Mouse (Mus musculus) liver, embryonic 15.5 days (tissue): ENCODE data around the gene Cidec. TPM values are rescaled to one million over a fixed set of nuclear protein-coding genes. Genes with fewer than 3 reads are reported as not detected.

Source experiments
- ATAC-seq: fragments of 200-750 bp; cut with Nextera tagmentation; 2 replicates; pipeline ENCODE4 v1.8.0; 2017; ENCODE audit warnings: moderate number of reproducible peaks, mild to moderate bottlenecking, moderate library complexity; ENCODE audit not compliant: insufficient read depth
- H3K27ac ChIP-seq: fragments of 300-500 bp; sonication (generic); replicated peaks from 2 replicates; pipeline ENCODE4 v1.5.1; 2015; ENCODE audit warnings: mild to moderate bottlenecking, inconsistent platforms
- H3K27me3 ChIP-seq: fragments of 300-500 bp; sonication (generic); 2 replicates; pipeline ENCODE4 v1.6.1; 2015; ENCODE audit warnings: mild to moderate bottlenecking, inconsistent platforms
- H3K36me3 ChIP-seq: fragments of 300-500 bp; sonication (generic); replicated peaks from 2 replicates; pipeline ENCODE4 v1.6.1; 2015; ENCODE audit warnings: moderate library complexity, mild to moderate bottlenecking, inconsistent platforms
- H3K4me1 ChIP-seq: fragments of 300-500 bp; sonication (generic); replicated peaks from 2 replicates; pipeline ENCODE4 v1.6.1; 2015; ENCODE audit warnings: inconsistent platforms
- H3K4me2 ChIP-seq: fragments of 300-500 bp; sonication (generic); 2 replicates; pipeline ENCODE4 v1.6.1; 2015; ENCODE audit warnings: moderate library complexity, mild to moderate bottlenecking, inconsistent platforms
- H3K4me3 ChIP-seq: fragments of 300-500 bp; sonication (generic); replicated peaks from 2 replicates; pipeline ENCODE4 v1.5.1; 2015; ENCODE audit warnings: mild to moderate bottlenecking, inconsistent platforms
- H3K9ac ChIP-seq: fragments of 300-500 bp; sonication (generic); 2 replicates; pipeline ENCODE4 v1.6.1; 2015; ENCODE audit warnings: moderate library complexity, mild to moderate bottlenecking, inconsistent platforms
- H3K9me3 ChIP-seq: fragments of 300-500 bp; sonication (generic); replicated peaks from 2 replicates; pipeline ENCODE4 v1.6.1; 2016; ENCODE audit warnings: inconsistent platforms
- WGBS: fragments of 180-500 bp; shearing (Covaris S2); methylation state at CpG from one replicate; pipeline ENCODE4 v1.1.7; 2015; ENCODE audit warnings: mixed read lengths; ENCODE audit not compliant: insufficient replicate concordance; 5-methylcytosine and 5-hydroxymethylcytosine counted together
- polyA plus RNA-seq: library from polyadenylated mRNA; unstranded; fragments of >200 nt; fragmentation: Nextera tagmentation; extraction: Ambion mirVana; gene quantifications from 2 replicates; pipeline ENCODE4 v1.2.1, GENCODE M21; 2015

Cidec gene
- polyA plus RNA-seq, 1 experiment from 2014 or later: not detected

DNA sequence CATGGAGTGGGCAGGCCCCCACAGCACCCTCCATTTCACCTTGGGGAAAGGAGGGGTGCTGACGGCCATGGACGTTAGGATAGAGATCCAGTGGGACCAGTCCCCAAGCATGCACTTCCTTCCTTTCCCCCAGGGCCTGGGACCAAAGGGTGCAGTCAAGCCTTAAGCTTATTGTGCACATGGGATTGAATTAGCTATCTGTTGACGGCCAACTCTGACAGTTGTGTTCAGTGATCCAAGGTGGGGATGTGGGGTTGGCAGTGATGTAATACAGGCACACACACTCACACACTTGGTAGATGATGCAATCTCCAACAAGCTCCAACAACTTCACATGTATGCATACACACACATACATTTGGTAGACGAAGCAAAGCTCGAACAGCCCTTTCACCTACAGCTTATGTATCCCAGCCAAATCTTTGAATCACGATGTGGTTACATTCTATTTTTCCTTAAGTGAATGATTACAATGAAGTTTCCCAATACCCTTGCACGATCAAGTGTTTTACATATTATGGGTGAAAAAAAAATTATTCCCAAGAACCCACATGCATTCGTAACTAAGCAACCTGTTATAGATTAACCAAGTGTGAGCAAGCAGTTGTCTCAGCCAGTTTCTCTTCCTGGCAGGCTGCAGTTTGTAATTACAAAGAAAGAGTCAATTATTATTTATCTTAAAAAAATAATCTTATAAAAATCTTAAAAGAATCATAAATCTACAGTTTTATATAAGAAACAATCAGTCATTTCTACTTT lies 8.8 kb upstream of the Cidec start:
- ATAC-seq: no peak

DNA sequence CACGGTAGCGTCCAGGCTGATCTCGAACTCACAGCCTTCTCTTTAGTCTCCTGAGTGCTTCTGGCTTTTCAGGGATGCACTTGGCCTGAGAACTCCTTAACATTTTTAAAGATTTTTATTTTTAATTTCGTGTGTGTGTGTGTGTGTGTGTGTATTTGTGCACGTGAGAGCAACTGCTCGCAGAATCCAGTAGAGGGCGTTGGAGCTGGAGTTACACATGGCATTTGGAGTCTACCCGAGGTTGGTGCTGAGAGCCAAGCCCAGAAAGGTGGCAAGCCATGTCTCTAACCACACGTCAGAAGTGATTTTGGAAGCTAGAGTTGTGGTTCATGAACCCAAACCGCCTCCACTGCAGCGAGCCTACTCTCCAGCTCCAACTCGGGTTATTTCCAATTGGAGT lies 7.5 kb upstream of the Cidec start:
- Histone ChIP-seq H3K36me3 (peaks cover 14% of the 10 kb centered on the region), H3K9ac (peak overlapping the region; percentile 81), H3K27me3 (no peaks in the 10 kb centered on the region), H3K4me2 (peak overlapping the region; percentile 91), H3K9me3 (no peaks in the 10 kb centered on the region), H3K4me1 (peaks cover 27% of the 10 kb centered on the region), H3K4me3 (peak overlapping the region; percentile 82), H3K27ac (peak overlapping the region; percentile 48; the same call in 1 of the 2 replicates)
- ATAC-seq: no peak
- 36% methylated on average over 12 of the region's 12 CpGs for WGBS

More for the DNA sequence above, 8.8 kb upstream of the Cidec start:
- H3K9ac ChIP-seq: no peak overlapping the region
- 75% methylated on average over 7 of the region's 8 CpGs for WGBS
- no peaks in the 10 kb centered on the region for H3K9me3 ChIP-seq
- no peak overlapping the region for H3K4me3 ChIP-seq
- H3K27me3 ChIP-seq: no peaks in the 10 kb centered on the region
- H3K27ac ChIP-seq: no peak overlapping the region
- no peak overlapping the region for H3K4me2 ChIP-seq
- H3K4me1 ChIP-seq: peaks cover 27% of the 10 kb centered on the region
- peaks cover 19% of the 10 kb centered on the region for H3K36me3 ChIP-seq

DNA sequence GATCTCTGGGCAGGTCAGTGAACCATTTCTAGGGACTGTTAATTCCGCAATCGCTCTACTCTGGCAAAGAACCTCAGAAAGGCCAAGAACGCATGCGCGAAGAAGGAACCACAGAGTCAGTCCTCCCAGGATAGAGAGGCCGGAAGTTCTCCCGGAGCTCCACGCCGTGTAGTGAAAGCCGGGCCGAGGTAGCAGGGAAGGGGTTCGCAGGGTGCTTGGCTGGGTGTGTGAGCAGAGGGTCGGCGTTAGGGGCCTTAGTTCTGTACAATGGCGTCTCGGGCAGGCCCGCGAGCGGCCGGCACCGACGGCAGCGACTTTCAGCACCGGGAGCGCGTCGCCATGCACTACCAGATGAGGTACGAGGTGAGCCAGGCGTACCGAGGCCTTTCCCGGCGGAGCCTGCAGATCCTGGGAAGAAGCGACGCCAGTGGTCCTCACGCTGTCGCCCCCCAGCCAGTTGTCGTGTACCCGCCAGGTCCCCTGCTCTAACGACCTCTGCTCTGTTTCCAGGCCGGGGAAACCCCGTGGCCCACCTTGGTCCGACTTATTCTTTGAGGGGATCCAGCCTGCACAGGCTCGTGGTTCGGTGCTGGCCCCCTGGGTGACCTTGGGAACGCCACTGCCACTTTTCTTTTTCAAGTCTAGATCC lies 7.0 kb upstream of the Cidec start, which contains the start of gene Jagn1:
TSS of gene Jagn1 (plus strand) at position 128 of the 649 bp plus-strand sequence.
- H3K4me1 ChIP-seq: peaks cover 27% of the 10 kb centered on the region
- peak within 1 kb of the TSS; percentile 91 for H3K4me2 ChIP-seq
- ATAC-seq: peak; percentile 84
- no peaks in the 10 kb centered on the region for H3K9me3 ChIP-seq
- WGBS: under 1% methylated on average over 45 of the region's 45 CpGs
- peak within 1 kb of the TSS; percentile 48 for H3K27ac ChIP-seq
- H3K36me3 ChIP-seq: peaks cover 9% of the 10 kb centered on the region
- H3K27me3 ChIP-seq: no peaks in the 10 kb centered on the region
- H3K4me3 ChIP-seq: peak within 1 kb of the TSS; percentile 82
- H3K9ac ChIP-seq: peak within 1 kb of the TSS; percentile 81

DNA sequence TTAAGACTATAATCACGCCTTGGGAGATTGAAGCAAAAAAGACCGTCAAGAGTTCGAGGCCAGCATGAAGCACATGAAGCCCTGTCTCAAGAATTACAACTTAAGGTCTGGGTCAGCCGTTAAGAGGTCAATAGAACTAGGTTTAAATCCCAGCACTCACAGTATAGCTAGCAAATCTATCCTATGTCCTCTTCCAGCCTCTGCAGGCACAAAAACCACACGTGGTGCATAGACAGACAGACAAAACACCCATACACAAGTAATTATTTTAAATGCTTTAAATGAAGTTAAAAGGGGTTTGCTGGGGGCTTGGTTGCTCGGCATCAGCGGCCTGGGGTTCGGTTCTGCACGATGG lies 6.5 kb upstream of the Cidec start:
- Histone ChIP-seq H3K27ac (peak overlapping the region; percentile 7; the same call in 1 of the 2 replicates), H3K4me1 (peaks cover 27% of the 10 kb centered on the region), H3K9ac (peak overlapping the region; percentile 81), H3K4me3 (peak overlapping the region; percentile 82), H3K36me3 (peaks cover 4% of the 10 kb centered on the region), H3K27me3 (no peaks in the 10 kb centered on the region), H3K9me3 (no peaks in the 10 kb centered on the region), H3K4me2 (peak overlapping the region; percentile 91)
- ATAC-seq: no peak; the same call in 1 of the 2 replicates
- WGBS: 34% methylated on average over 9 of the region's 9 CpGs

DNA sequence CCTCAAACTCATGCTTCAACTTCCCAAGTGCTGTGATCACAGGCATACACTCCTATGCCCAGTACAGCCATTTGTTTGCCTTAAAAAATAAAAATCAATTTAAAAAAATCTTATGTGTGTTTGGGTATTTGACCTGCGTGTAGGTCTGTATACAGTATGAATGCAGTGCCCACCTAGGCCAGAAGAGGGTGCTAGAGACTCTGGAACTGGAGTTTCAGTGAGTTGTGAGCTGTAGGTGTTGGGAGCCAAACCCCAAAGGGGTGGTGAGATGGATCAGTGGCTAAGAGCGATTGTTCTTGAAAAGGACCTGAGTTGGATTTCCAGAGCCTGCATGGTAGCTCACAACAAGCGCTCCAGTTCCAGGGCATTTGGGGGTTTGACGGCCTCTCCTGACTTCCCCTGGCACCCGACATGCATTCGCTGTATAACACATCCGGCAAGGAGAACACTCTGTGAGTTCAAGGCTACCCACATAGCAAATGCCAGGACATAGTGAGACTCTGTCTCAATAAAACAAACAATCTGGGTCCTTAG lies 5.7 kb upstream of the Cidec start:
- H3K27me3 ChIP-seq: no peaks in the 10 kb centered on the region
- no peak overlapping the region for H3K4me3 ChIP-seq
- H3K27ac ChIP-seq: no peak overlapping the region
- H3K4me1 ChIP-seq: peaks cover 27% of the 10 kb centered on the region
- H3K4me2 ChIP-seq: no peak overlapping the region
- no peaks in the 10 kb centered on the region for H3K36me3 ChIP-seq
- H3K9ac ChIP-seq: no peak overlapping the region
- ATAC-seq: no peak
- H3K9me3 ChIP-seq: no peaks in the 10 kb centered on the region
- WGBS: 47% methylated on average over 7 of the region's 7 CpGs

DNA sequence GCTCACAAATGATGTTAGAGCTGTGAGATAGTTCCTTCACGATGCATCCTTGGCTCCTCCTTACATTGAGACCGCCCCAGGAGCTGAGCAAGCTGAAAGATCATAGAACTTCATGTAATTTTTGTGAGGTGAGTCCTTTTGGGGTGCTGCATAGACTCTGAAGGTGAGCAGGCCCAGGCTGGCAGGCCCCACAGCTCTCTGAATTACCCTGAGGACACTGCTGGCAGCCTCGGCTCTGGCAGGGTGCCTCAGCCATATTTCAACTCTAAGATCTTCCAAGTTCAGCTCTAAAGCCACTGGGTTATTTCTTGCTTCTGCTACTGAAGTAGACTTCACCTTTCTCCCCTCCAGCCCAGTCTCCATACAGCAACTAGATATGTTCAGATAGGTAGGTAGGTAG lies 5.1 kb upstream of the Cidec start:
- WGBS: 70% methylated on average over 3 of the region's 3 CpGs

DNA sequence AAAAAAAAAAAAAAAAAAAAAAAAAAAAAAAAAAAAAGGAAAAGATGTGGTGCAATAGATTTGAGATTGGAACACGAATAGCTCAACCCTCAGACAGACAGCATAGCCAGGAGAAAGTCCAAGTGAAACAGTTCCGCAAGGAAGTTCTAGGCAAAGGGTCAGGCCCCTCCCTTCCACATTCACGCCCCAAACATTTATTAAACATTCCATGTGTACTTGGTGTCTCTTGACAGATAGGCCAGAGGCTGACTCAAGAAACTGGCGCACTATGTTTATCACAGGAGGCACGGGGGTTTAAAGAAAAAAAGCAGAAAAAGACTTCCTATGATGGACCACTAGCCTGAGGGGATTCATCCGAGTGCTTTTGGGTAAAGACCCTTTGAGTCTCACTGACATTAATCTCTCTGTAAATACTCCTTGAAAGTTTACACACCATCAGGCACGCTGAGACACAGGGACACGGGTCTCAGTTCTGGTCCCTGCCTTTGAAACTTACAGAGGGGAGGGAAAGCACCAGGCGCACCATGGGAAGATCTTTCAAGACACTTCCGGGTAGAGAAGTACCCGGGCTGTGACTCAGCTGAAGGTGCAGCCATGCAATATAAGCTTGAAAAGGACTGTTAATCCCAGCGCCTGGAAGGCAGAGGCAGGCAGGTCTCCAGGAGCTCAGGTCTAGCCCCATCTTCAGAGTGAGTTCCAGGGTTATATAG lies 3.3 kb upstream of the Cidec start:
- no peak for ATAC-seq
- Histone ChIP-seq H3K9me3 (no peaks in the 10 kb centered on the region), H3K4me3 (no peak overlapping the region), H3K9ac (no peak overlapping the region), H3K27me3 (no peaks in the 10 kb centered on the region), H3K4me2 (no peak overlapping the region), H3K27ac (no peak overlapping the region), H3K4me1 (peaks cover 24% of the 10 kb centered on the region), H3K36me3 (no peaks in the 10 kb centered on the region)
- 41% methylated on average over 12 of the region's 12 CpGs for WGBS

More for the DNA sequence above, 5.1 kb upstream of the Cidec start:
- no peak overlapping the region for H3K27ac ChIP-seq
- H3K9me3 ChIP-seq: no peaks in the 10 kb centered on the region
- H3K36me3 ChIP-seq: no peaks in the 10 kb centered on the region
- no peak overlapping the region for H3K4me3 ChIP-seq
- peaks cover 27% of the 10 kb centered on the region for H3K4me1 ChIP-seq
- ATAC-seq: no peak
- H3K4me2 ChIP-seq: no peak overlapping the region
- no peaks in the 10 kb centered on the region for H3K27me3 ChIP-seq
- no peak overlapping the region for H3K9ac ChIP-seq

DNA sequence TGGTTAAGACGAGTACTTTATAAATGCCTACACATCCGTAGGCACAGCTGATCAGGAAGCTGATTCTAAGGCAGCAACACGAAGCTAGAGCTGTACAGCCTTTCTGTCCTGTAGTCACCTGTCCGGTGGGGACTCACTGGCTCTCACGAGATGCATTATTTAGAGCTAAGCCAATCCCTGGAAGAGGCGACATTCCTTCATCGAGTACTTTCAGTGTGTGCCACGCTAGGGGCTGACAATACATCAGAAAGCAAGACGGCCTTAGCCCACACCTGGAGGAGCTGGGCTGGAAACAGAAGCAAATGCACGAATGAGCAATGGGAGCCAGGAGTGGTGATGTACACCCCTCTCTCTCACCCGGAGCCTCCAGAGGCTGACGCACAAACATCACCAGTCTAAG lies 1.6 kb upstream of the Cidec start:
- H3K9me3 ChIP-seq: no peaks in the 10 kb centered on the region
- ATAC-seq: no peak
- no peaks in the 10 kb centered on the region for H3K36me3 ChIP-seq
- H3K4me1 ChIP-seq: peaks cover 12% of the 10 kb centered on the region
- no peaks in the 10 kb centered on the region for H3K27me3 ChIP-seq
- H3K4me3 ChIP-seq: no peak overlapping the region
- H3K27ac ChIP-seq: no peak overlapping the region
- no peak overlapping the region for H3K4me2 ChIP-seq
- H3K9ac ChIP-seq: no peak overlapping the region
- WGBS: 64% methylated on average over 12 of the region's 12 CpGs

DNA sequence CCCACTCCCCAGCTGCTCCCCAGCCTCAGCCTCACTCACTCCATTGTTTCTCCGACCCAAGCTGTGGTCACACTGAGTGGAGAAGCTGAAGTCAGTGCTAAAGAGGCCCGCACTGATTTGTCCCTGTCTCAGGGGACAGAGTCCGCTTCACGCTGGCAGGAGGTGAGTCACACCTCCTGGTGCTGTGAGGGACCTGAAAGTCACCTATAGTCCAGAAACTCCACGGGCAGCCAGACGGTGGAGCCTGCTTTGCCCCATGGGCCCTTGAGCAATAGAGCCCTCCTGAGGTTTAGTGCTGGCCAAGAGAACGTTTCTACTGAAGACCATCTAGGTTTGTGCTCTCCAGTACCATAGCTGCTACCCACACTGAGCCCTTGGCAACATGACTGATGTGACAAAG lies 869 bp downstream of the Cidec start:
- H3K9me3 ChIP-seq: no peaks in the 10 kb centered on the region
- H3K9ac ChIP-seq: no peak overlapping the region
- no peaks in the 10 kb centered on the region for H3K27me3 ChIP-seq
- H3K4me3 ChIP-seq: no peak overlapping the region
- H3K4me1 ChIP-seq: 0 out of 2 replicates have a peak, but pooled peaks cover 2% of the 10 kb centered on the region
- H3K36me3 ChIP-seq: no peaks in the 10 kb centered on the region
- H3K4me2 ChIP-seq: no peak overlapping the region
- no peak for ATAC-seq
- no peak overlapping the region for H3K27ac ChIP-seq
- WGBS: 50% methylated on average over 7 of the region's 7 CpGs

DNA sequence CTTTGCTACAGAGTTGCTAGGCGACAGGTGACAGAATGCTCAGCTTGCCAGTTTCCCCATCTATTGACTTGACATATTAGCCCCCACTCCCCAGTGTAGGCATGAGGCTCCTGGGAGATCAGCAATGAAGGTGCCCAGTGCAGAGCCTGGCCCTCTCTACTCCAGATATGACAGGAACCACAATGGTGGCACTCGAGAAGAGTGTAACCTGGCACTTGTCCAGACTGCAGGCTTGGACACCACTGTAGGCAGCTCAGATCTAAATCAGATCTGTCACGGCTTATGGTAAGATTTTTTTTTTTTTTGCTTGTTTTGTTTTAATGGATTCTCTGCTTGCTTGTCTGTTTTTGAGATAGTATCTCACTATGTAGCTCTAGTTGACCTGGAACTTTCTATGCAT lies 1.9 kb downstream of the Cidec start:
- H3K9ac ChIP-seq: no peak overlapping the region
- no peak for ATAC-seq
- no peak overlapping the region for H3K27ac ChIP-seq
- no peaks in the 10 kb centered on the region for H3K36me3 ChIP-seq
- no peak overlapping the region for H3K4me3 ChIP-seq
- no peak overlapping the region for H3K4me2 ChIP-seq
- no peaks in the 10 kb centered on the region for H3K27me3 ChIP-seq
- H3K9me3 ChIP-seq: no peaks in the 10 kb centered on the region
- 46% methylated on average over 3 of the region's 3 CpGs for WGBS
- H3K4me1 ChIP-seq: 0 out of 2 replicates have a peak, but pooled peaks cover 2% of the 10 kb centered on the region

DNA sequence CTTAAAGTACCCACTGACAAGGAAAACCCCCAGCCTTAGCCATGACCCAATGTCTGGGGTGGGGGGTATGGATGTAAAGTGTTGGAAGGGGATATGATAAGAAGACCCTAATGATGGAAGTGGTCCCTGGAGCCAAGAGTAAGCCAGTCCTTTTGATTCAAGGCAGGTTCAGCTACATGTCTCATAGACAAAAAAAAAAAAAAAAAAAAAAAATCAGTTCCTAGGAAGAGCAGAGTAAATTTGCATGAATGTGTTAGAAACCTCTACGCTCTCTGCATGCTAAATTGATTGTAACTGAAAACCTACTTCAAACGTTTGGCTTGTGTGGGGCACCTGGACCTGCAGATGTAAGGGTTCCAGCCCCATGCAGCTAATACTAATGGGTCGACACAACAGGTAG lies 3.8 kb downstream of the Cidec start:
- whole genome bisulfite sequencing: 41% methylated on average over 3 of the region's 3 CpGs
- no peaks in the 10 kb centered on the region for H3K9me3 ChIP-seq
- no peak overlapping the region for H3K4me2 ChIP-seq
- H3K27ac ChIP-seq: no peak overlapping the region
- H3K27me3 ChIP-seq: no peaks in the 10 kb centered on the region
- no peak overlapping the region for H3K4me3 ChIP-seq
- no peak overlapping the region for H3K9ac ChIP-seq
- no peaks in the 10 kb centered on the region for H3K36me3 ChIP-seq
- 0 out of 2 replicates have a peak, but pooled peaks cover 2% of the 10 kb centered on the region for H3K4me1 ChIP-seq
- ATAC-seq: no peak
